Comparison of ENCODE assay signal across 16 mouse cellular contexts in genomic region chr2:108904121-108904733, GRCm38 (mm10).
A peak's percentile ranks its signal among the peaks of the same experiment; 100 is the strongest.
DNase-seq lines count a peak whose midpoint lies in the region; ATAC-seq and TF ChIP-seq lines count a peak whose summit lies in the region.
"Had no signal": no experiment of that assay in that cellular context is flagged by ENCODE, and none has a peak within 500 bp of the region (broad histone marks: within the 10 kb centered on the region; RNA-seq: fewer than 3 reads in every experiment).

No protein-coding gene starts in this region.

- DNase-seq in brain, embryonic 14.5 days (ENCODE audit: low read depth), result peak; percentile 76
- DNase-seq in embryo, embryonic 11 days, result peak; percentile 34
- DNase-seq in midbrain, embryonic 14.5 days, result peak; percentile 43
- no peak for DNase-seq in heart, postnatal 25 days (ENCODE audit: low spot score)
- no peak for DNase-seq in urinary bladder, postnatal 14 days (ENCODE audit: low spot score)
- no peak for DNase-seq in right cerebral cortex, postnatal 10 days (ENCODE audit: low spot score in 2 of 2)
- DNase-seq: cerebellum, adult 9-10 months; heart, adult 18-20 months; kidney, postnatal 36 days; layer of hippocampus, postnatal 36 days; lung, postnatal 10 days had no signal

- no peak overlapping the region for H3K27ac ChIP-seq in hindbrain, embryonic 13.5 days
- H3K27ac ChIP-seq in midbrain, embryonic 14.5 days (replicated peaks; ENCODE audit: low read depth, low read length), result no peak overlapping the region
- H3K27ac ChIP-seq: embryonic facial prominence, embryonic 15.5 days; liver, embryonic 14.5 days had no signal

- H3K9me3 ChIP-seq in hindbrain, embryonic 13.5 days, result no peaks in the 10 kb centered on the region
- no peaks in the 10 kb centered on the region for H3K9me3 ChIP-seq in midbrain, embryonic 14.5 days (ENCODE audit: control insufficient read depth, low read length)
- H3K9me3 ChIP-seq: embryonic facial prominence, embryonic 15.5 days had no signal

- H3K36me3 ChIP-seq in hindbrain, embryonic 13.5 days, result no peaks in the 10 kb centered on the region
- H3K36me3 ChIP-seq in midbrain, embryonic 14.5 days (ENCODE audit: control insufficient read depth, insufficient read depth, low read length), result no peaks in the 10 kb centered on the region
- H3K36me3 ChIP-seq: embryonic facial prominence, embryonic 15.5 days had no signal

- no peak for TF ChIP-seq CTCF in brain, embryonic 14.5 days (IDR thresholded peaks at IDR 0.05; ENCODE audit: borderline replicate concordance, extremely low read depth, insufficient read depth, insufficient read length)

- no peak overlapping the region for H3K9ac ChIP-seq in hindbrain, embryonic 13.5 days
- H3K9ac ChIP-seq in midbrain, embryonic 14.5 days (replicated peaks; ENCODE audit: low read length), result no peak overlapping the region
- H3K9ac ChIP-seq: embryonic facial prominence, embryonic 15.5 days; liver, embryonic 14.5 days had no signal

- peak; percentile 97 for ATAC-seq in hindbrain, embryonic 13.5 days (ENCODE audit: low FRiP score)
- peak; percentile 58; the same call in 1 of the 2 replicates for ATAC-seq in midbrain, embryonic 14.5 days (ENCODE audit: low FRiP score, low TSS enrichment)
- ATAC-seq: activated CD4-positive, CD25-positive, alpha-beta regulatory T cell, adult 4 months; intestine, embryonic 16.5 days had no signal

- 0 out of 2 replicates have a peak, but pooled peaks cover 5% of the 10 kb centered on the region for H3K4me1 ChIP-seq in hindbrain, embryonic 13.5 days (replicated peaks)
- no peaks in the 10 kb centered on the region for H3K4me1 ChIP-seq in midbrain, embryonic 14.5 days (ENCODE audit: control insufficient read depth, insufficient read depth, low read length)
- H3K4me1 ChIP-seq: embryonic facial prominence, embryonic 15.5 days had no signal

- intact Hi-C loops in heart, postnatal 25 days (cut with DNase I), result no loop called here

- no peak for TF ChIP-seq POLR2A in brain, embryonic 14.5 days (IDR thresholded peaks at IDR 0.05; ENCODE audit: borderline replicate concordance, extremely low read depth, insufficient read depth, insufficient read length, poor library complexity, severe bottlenecking)

- H3K4me2 ChIP-seq in hindbrain, embryonic 13.5 days, result no peak overlapping the region
- H3K4me2 ChIP-seq in midbrain, embryonic 14.5 days (ENCODE audit: low read length), result no peak overlapping the region
- H3K4me2 ChIP-seq: embryonic facial prominence, embryonic 15.5 days had no signal

- WGBS in hindbrain, embryonic 13.5 days, result 31% methylated on average over 3 of the region's 3 CpGs
- 25% methylated on average over 3 of the region's 3 CpGs for WGBS in midbrain, embryonic 14.5 days

- H3K27me3 ChIP-seq in hindbrain, embryonic 13.5 days, result no peaks in the 10 kb centered on the region
- no peaks in the 10 kb centered on the region for H3K27me3 ChIP-seq in midbrain, embryonic 14.5 days (ENCODE audit: control insufficient read depth, insufficient read depth, low read length)
- H3K27me3 ChIP-seq: embryonic facial prominence, embryonic 15.5 days had no signal

- no peak overlapping the region for H3K4me3 ChIP-seq in hindbrain, embryonic 13.5 days
- H3K4me3 ChIP-seq in midbrain, embryonic 14.5 days (replicated peaks; ENCODE audit: low read depth, low read length), result no peak overlapping the region
- H3K4me3 ChIP-seq: embryonic facial prominence, embryonic 15.5 days had no signal

Comparison
In these comparisons a context has a peak if more than half of its experiments do, and no peak if none do; other contexts are left out.
1. DNase-seq: peak in brain, embryonic 14.5 days (single experiment), embryo, embryonic 11 days (single experiment) and midbrain, embryonic 14.5 days (single experiment); none in heart, postnatal 25 days (single experiment), urinary bladder, postnatal 14 days (single experiment) and right cerebral cortex, postnatal 10 days (0 of 2).